Mouse (Mus musculus) frontal cortex, postnatal 14 days (tissue): ENCODE data around the gene C1qc.
A peak's percentile ranks its signal among the peaks of the same experiment; 100 is the strongest.

Source experiments
- DNase-seq, 2 experiments: peaks; one replicate each; pipeline ENCODE4 v3.0.0; 2022; ENCODE audit warnings: low spot score in 2 of 2

Gene C1qc

DNA sequence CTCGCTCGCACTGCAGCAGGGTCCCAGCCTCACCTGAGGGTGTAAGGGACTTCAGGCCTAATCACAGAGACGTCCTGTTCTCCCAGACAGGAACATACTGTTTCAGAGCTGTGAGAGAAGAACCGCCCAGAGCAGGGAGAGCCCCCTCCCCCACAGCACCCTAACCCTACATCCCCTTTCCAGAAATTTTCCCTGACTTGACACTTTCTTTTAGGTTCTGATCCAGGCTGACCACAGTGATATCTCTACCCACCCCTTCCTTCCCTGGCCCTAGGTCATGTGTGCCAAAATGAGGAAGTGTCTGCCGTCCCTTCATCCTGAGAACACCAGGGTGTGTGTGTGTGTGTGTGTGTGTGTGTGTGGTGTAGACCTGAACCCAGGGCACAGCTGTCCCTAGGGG lies at the start of gene C1qc:
Gene C1qc (minus strand): TSS at position 255 of the 400 bp plus-strand sequence.
- peak in 1 of 2 experiments; percentile 28 for DNase-seq

DNA sequence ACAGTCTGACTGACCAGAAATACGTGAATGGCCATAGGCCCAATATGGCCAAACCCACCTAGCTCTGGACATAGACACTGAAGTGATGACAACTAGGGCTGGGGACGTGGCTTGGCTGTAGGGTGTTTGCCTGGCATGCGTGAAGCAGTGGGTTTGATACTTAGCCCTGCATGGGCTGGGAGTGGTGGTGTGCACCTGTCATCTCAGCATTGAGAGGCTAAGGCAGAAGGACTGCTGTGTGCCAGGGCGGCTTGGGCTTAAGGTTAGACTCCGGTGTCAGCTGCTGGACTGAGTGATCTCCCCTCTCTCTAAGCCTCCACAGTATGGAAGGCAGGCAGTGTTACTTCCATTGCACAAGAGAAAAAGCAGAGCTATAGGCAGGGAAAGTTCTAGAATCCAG lies 45.1 kb upstream of the C1qc start:
- DNase-seq = no peak

DNA sequence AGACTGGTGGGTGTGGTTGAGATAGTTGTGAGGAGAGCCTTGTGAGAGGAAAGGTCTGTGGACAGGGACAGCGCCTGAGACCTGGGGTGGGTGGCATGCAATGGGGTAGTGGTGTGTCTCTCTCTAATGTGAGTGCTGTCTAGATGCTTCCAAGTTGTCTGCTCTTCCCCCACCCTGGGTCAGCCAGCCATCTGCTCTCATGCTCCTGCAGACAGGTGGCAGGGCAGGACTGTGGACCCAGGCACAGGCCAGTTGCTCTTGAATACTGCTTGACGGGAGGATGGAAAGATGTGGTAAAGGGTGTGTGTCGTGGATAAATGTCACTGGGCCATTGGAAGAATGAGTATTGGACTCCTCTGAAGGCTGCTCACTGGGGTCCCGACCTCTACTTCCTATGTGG lies 44.5 kb upstream of the C1qc start:
- DNase-seq = no peak

- DNase-seq = no peak
Measured at GRCm38 (mm10) chr4:136934746-136935613, 42.1 kb upstream of the C1qc start.

DNA sequence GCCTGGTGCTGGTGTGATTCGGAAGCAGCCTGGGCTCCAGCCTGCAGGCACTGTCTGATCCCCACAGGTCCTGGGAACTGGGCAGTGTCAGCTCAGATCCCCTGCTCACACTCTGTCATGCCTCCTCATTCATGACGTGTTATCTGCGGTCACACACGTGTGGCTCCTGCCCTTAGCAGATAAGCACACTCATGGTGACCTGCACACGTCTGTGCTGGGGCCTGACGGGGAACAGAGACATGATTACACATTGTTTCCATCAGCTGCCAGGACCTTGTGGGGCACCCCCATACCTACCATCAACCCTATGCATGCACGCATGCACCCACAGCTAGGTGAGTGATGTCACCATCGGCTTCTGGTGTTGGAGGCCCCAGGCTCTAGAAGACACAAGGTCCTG lies 37.6 kb upstream of the C1qc start:
- DNase-seq = no peak

GRCm38 (mm10) chr4:136928928-136929327 lies 36.1 kb upstream of the C1qc start:
- DNase-seq = no peak

- DNase-seq = no peak
Measured at GRCm38 (mm10) chr4:136925804-136926203, 32.9 kb upstream of the C1qc start.

- no peak for DNase-seq
Measured at GRCm38 (mm10) chr4:136924529-136924928, 31.7 kb upstream of the C1qc start.

DNA sequence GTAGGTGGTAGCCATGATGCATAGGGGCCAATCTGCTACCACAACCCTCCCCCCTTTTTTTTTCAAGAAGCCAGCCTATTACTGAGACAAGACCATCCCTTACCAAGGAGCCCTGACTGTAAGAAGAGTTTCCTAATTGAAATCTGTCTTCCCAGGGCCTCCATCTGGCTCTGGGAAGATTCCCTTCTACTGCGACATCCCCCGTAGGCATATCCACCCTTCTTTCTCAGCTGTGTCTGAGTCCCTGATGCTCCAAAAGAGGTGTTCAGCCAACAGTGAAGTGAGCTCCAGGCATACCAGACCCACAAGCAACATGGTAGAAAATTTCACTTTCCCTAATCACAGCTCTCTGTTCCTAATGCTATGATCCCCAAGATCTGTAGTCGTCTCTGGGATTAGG lies 26.7 kb upstream of the C1qc start:
- DNase-seq = no peak

- DNase-seq = no peak
Measured at GRCm38 (mm10) chr4:136918834-136919233, 26.0 kb upstream of the C1qc start.

- no peak for DNase-seq
Measured at GRCm38 (mm10) chr4:136917165-136917524, 24.3 kb upstream of the C1qc start.

DNA sequence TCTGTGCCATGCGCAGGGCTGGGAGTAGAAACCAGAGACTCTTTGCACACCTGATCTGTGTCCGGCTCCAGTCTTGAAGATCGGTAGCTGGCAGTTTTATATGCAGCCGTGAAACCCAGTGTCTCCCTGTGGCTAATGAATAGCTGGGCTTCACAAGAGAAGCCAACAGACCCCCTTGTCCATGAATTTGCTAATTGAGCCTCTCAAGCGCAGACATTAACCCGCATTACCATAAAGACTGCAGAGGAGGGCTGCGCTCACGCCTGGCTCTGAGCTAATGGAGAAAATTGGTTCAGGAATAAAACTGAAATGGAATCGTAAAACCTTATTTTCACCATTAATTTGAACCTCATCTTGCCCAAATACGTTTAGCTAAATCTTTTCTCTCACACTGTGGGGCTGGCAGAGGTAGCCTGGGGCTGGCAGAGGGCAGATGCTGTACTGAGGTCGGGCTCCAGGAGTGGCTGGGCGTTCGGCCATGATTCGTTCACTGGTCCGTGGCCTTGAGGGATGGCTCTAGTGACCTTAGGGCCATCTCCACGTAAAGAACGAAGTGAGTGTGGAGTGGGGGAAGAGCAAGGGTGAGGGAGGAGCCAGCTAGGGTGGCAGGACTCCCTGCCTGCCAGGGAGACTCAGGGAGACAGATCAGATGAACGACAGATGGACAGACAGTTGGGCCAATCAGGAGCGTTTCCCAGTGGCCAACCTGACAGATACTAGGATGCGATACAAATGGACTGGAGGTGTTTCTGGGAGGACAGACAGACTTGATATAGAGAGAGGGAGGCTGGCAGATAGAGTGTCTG lies 23.7 kb upstream of the C1qc start:
- no peak for DNase-seq

DNA sequence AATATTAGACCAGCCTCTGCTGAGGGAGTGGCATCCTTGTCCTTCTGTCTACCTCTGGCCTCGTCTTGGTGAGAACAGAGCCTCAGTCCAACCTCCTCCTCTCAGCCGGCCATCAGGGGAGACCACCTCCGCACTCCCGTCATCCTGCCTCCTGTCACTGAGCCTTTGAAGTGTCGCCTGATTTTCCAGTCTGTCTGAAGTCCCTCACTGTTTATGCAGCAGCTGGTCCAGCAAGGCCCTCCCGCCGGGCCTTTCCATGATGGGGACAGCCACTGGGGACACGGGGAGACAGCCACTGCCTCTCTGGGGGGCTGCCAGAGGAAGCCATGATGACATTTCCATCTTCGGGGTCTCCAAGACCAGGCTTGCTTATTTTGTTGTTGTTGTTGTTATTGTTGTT lies 20.0 kb upstream of the C1qc start:
- DNase-seq = no peak

DNA sequence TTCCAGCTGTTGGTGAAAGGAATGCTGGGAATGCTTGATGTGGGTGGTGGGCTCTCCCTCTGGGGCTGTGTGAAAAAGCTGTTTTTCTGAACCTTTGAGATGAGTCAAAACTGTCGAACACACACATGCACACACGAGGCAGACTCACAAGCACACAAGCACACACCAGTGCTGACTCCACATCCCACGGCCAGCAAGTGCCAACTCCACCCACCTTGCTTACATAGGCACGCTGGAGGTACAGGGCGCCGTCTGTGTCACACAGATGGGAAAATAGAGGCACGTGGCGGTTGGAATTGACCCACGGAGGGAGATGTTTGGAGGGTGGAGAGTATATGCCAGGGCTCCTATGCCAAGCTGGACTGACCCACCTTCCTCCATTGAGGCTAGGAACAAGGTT lies 18.9 kb upstream of the C1qc start:
- no peak for DNase-seq

- no peak for DNase-seq
Measured at GRCm38 (mm10) chr4:136911211-136911646, 18.4 kb upstream of the C1qc start.

GRCm38 (mm10) chr4:136907809-136908208 lies 14.9 kb upstream of the C1qc start:
- DNase-seq = no peak

DNA sequence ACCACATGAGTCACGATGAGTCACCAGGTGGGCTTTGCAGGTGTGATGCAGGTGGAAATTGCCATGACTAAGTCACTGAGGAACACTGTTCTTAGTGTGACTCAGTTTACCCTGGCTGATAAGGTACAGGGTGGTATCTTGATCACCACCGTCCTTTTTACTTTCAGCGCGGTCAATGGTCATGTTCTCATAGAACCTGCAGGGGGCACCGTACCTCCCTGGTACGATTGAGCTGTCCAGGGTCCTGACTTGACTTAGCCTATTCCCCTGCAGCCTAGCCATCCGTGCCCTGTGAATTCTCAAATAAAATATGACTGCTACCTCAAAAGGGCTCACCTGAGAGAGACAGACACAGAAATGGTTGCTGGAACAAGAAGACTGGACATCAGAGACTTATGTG lies 14.2 kb upstream of the C1qc start:
- no peak for DNase-seq

DNA sequence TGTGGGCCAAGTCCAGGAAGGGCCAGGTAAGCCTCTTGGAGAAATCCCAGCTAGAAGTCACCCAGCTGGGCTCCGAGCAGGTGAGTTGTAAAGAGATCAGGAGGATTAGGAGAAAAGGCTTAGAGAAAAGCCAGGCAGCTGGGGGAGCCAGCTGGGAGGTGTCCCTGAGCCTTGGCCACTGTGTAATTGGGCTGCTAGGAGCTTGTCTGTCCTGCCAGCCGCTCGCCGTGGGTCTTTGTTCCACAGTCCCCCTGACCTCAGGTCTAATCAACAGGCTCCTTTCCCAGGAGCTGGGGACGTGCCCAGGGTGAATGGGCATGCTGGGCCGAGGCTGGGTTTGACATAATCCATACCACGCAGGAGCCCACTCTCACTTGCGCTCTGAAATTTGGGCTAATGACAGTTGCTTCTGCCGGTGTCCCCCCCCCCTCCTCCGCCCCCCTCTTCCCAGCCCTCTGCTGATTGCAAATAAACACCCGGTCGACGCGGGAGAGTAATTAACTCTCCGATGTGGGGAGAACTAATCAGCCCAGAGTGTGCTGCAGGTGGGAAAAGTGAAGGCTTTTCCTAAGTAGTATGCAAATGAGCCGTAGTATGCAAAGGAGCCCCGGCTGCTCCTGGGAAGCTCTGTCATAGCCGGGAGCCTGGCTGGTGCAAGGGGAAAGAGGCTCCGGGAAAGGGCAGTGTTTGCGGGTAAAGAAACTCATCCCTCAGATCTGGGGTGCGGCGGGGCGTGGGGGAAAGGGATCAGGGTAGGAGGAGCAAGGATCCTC lies 12.1 kb upstream of the C1qc start:
- no peak for DNase-seq

- no peak for DNase-seq
Measured at GRCm38 (mm10) chr4:136899154-136899553, 6.3 kb upstream of the C1qc start.

DNA sequence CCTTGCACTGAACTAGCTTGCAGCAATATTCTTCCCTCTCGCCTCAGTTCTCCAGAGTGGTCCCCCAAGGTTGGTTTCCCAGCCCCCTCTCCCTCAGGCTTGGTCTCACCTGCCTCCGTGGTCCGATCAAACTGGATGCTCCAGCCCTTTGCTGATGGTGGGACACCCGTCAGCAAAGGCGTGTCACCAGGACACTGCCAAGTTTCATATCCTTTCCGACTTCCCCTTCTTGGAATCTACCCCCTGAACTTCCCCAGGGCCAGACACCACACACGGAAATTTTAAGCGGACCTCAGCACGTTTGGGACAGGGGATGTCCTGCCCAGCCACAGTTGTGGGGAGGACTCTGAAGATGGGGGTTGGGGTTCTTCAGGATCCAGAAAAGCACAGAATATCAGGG lies 5.8 kb upstream of the C1qc start, which contains the start of gene C1qa:
Gene C1qa (minus strand): TSS at position 167 of the 400 bp plus-strand sequence.
- no peak for DNase-seq

GRCm38 (mm10) chr4:136898084-136898598 lies 5.3 kb upstream of the C1qc start:
- DNase-seq = no peak

- DNase-seq = no peak
Measured at GRCm38 (mm10) chr4:136896461-136896860, 3.6 kb upstream of the C1qc start.
